Mouse (Mus musculus) neural tube, embryonic 11.5 days (tissue): ENCODE data around the gene Cct4. TPM values are rescaled to one million over a fixed set of nuclear protein-coding genes. Genes with fewer than 3 reads are reported as not detected.

Experiments
- ATAC-seq: fragments of 200-750 bp; cut with Nextera tagmentation; 2 replicates; pipeline ENCODE4 v1.8.0; 2017; ENCODE audit warnings: moderate number of reproducible peaks, mild to moderate bottlenecking, moderate TSS enrichment, moderate library complexity; ENCODE audit not compliant: insufficient read depth, low FRiP score, low TSS enrichment
- DNase-seq: peaks from one replicate; pipeline ENCODE4 v3.0.0-alpha.2; 2015; ENCODE audit warnings: low spot score
- H3K27ac ChIP-seq: fragments of 300-500 bp; sonication (generic); 2 replicates; pipeline ENCODE4 v1.5.1; 2014; ENCODE audit warnings: low read depth, mild to moderate bottlenecking, low read length
- H3K27me3 ChIP-seq: fragments of 300-500 bp; sonication (generic); 2 replicates; pipeline ENCODE4 v1.6.1; 2014; ENCODE audit warnings: mild to moderate bottlenecking, low read length, mixed read lengths; ENCODE audit not compliant: control insufficient read depth, insufficient read depth
- H3K36me3 ChIP-seq: fragments of 300-500 bp; sonication (generic); 2 replicates; pipeline ENCODE4 v1.6.1; 2014; ENCODE audit warnings: mild to moderate bottlenecking, low read length, moderate library complexity, mixed read lengths; ENCODE audit not compliant: control insufficient read depth, insufficient read depth
- H3K4me1 ChIP-seq: fragments of 300-500 bp; sonication (generic); 2 replicates; pipeline ENCODE4 v1.6.1; 2014; ENCODE audit warnings: low read length, mixed read lengths; ENCODE audit not compliant: control insufficient read depth, insufficient read depth
- H3K4me2 ChIP-seq: fragments of 300-500 bp; sonication (generic); 2 replicates; pipeline ENCODE4 v1.6.1; 2014; ENCODE audit warnings: low read depth, mild to moderate bottlenecking, moderate library complexity
- H3K4me3 ChIP-seq: fragments of 300-500 bp; sonication (generic); 2 replicates; pipeline ENCODE4 v1.5.1; 2014; ENCODE audit warnings: low read depth, low read length
- H3K9ac ChIP-seq: fragments of 300-500 bp; sonication (generic); 2 replicates; pipeline ENCODE4 v1.6.1; 2014; ENCODE audit warnings: mild to moderate bottlenecking, low read length
- H3K9me3 ChIP-seq: fragments of 300-500 bp; sonication (generic); 2 replicates; pipeline ENCODE4 v1.6.1; 2016; ENCODE audit warnings: low read length; ENCODE audit not compliant: control insufficient read depth
- WGBS: fragments of 180-500 bp; shearing (Covaris S2); extraction: QIAGEN DNeasy Blood & Tissue Kit; methylation state at CpG from one replicate; pipeline ENCODE4 v1.1.7; 2014; 5-methylcytosine and 5-hydroxymethylcytosine counted together
- polyA plus RNA-seq: library from polyadenylated mRNA; unstranded; fragments of >200 nt; fragmentation: Nextera tagmentation; extraction: Ambion mirVana; gene quantifications from 2 replicates; pipeline ENCODE4 v1.2.1, GENCODE M21; 2014

Cct4 gene
- polyA plus RNA-seq, 1 experiment from 2014 or later = 435 TPM

- no peak overlapping the region for H3K4me3 ChIP-seq
- no peaks in the 10 kb centered on the region for H3K4me1 ChIP-seq
- no peaks in the 10 kb centered on the region for H3K27me3 ChIP-seq
- no peaks in the 10 kb centered on the region for H3K9me3 ChIP-seq
- no peaks in the 10 kb centered on the region for H3K36me3 ChIP-seq
- H3K9ac ChIP-seq = no peak overlapping the region
- ATAC-seq = no peak
- DNase-seq = no peak
- H3K27ac ChIP-seq = no peak overlapping the region
- no peak overlapping the region for H3K4me2 ChIP-seq
- WGBS = 82% methylated on average over 4 of the region's 4 CpGs
Observed at GRCm38 (mm10) chr11:22965503-22965902, 24.8 kb upstream of the Cct4 start.

- Histone ChIP-seq H3K27ac (no peak overlapping the region), H3K9me3 (peaks cover 12% of the 10 kb centered on the region), H3K4me1 (no peaks in the 10 kb centered on the region), H3K4me2 (no peak overlapping the region), H3K36me3 (no peaks in the 10 kb centered on the region; the same call in 1 of the 2 replicates), H3K4me3 (no peak overlapping the region), H3K27me3 (no peaks in the 10 kb centered on the region), H3K9ac (no peak overlapping the region)
- no peak for ATAC-seq
- 73% methylated on average over 6 of the region's 6 CpGs for WGBS
- DNase-seq = no peak
Observed at GRCm38 (mm10) chr11:22969486-22969885, 20.8 kb upstream of the Cct4 start.

- no peak overlapping the region for H3K4me2 ChIP-seq
- no peak for DNase-seq
- no peaks in the 10 kb centered on the region; the same call in 1 of the 2 replicates for H3K36me3 ChIP-seq
Observed at GRCm38 (mm10) chr11:22970546-22970945, 19.8 kb upstream of the Cct4 start.

GRCm38 (mm10) chr11:22971835-22972709, 18.2 kb upstream of the Cct4 start, which contains the start of gene Zrsr1:
Gene Zrsr1 (plus strand): TSS chr11:22972005.
- DNase-seq (peak; percentile 60), ATAC-seq (peak; percentile 74)
- Histone ChIP-seq H3K27ac (no peak within 1 kb of the TSS), H3K9me3 (peaks cover 12% of the 10 kb centered on the region), H3K4me3 (peak within 1 kb of the TSS; percentile 40), H3K9ac (peak within 1 kb of the TSS; percentile 50), H3K36me3 (no peaks in the 10 kb centered on the region; the same call in 1 of the 2 replicates), H3K27me3 (no peaks in the 10 kb centered on the region), H3K4me2 (peak within 1 kb of the TSS; percentile 71), H3K4me1 (no peaks in the 10 kb centered on the region)
- WGBS = 41% methylated on average over 56 of the region's 56 CpGs

More at GRCm38 (mm10) chr11:22970546-22970945, 19.8 kb upstream of the Cct4 start:
- no peak for ATAC-seq
- H3K4me3 ChIP-seq = no peak overlapping the region
- H3K9me3 ChIP-seq = peaks cover 12% of the 10 kb centered on the region
- 100% methylated on average over 1 of the region's 1 CpGs for WGBS
- H3K27me3 ChIP-seq = no peaks in the 10 kb centered on the region
- no peak overlapping the region for H3K27ac ChIP-seq
- no peaks in the 10 kb centered on the region for H3K4me1 ChIP-seq
- no peak overlapping the region for H3K9ac ChIP-seq

- Histone ChIP-seq H3K4me3 (peak overlapping the region; percentile 40), H3K4me1 (no peaks in the 10 kb centered on the region), H3K27ac (no peak overlapping the region), H3K27me3 (no peaks in the 10 kb centered on the region), H3K9me3 (peaks cover 12% of the 10 kb centered on the region), H3K9ac (peak overlapping the region; percentile 52), H3K4me2 (peak overlapping the region; percentile 71), H3K36me3 (no peaks in the 10 kb centered on the region; the same call in 1 of the 2 replicates)
- 50% methylated on average over 44 of the region's 46 CpGs for WGBS
- DNase-seq (peak; percentile 78), ATAC-seq (peak; percentile 69)
Observed at GRCm38 (mm10) chr11:22972746-22973526, 17.4 kb upstream of the Cct4 start.

GRCm38 (mm10) chr11:22973599-22973998, 16.7 kb upstream of the Cct4 start:
- H3K9me3 ChIP-seq = peaks cover 12% of the 10 kb centered on the region
- H3K4me2 ChIP-seq = peak overlapping the region; percentile 50
- WGBS = 48% methylated on average over 14 of the region's 14 CpGs
- no peaks in the 10 kb centered on the region; the same call in 1 of the 2 replicates for H3K36me3 ChIP-seq
- H3K4me1 ChIP-seq = no peaks in the 10 kb centered on the region
- H3K4me3 ChIP-seq = peak overlapping the region; percentile 40
- H3K27ac ChIP-seq = no peak overlapping the region
- H3K27me3 ChIP-seq = no peaks in the 10 kb centered on the region
- DNase-seq (no peak), ATAC-seq (no peak)
- H3K9ac ChIP-seq = peak overlapping the region; percentile 52

GRCm38 (mm10) chr11:22978215-22978614, 12.1 kb upstream of the Cct4 start:
- Histone ChIP-seq H3K4me1 (peaks cover 6% of the 10 kb centered on the region), H3K27me3 (no peaks in the 10 kb centered on the region), H3K36me3 (no peaks in the 10 kb centered on the region; the same call in 1 of the 2 replicates), H3K4me3 (no peak overlapping the region), H3K4me2 (no peak overlapping the region), H3K9ac (no peak overlapping the region), H3K9me3 (no peaks in the 10 kb centered on the region), H3K27ac (no peak overlapping the region)
- 92% methylated on average over 3 of the region's 3 CpGs for WGBS
- DNase-seq (no peak), ATAC-seq (no peak)

- no peak overlapping the region for H3K4me3 ChIP-seq
- H3K4me2 ChIP-seq = no peak overlapping the region
- H3K9ac ChIP-seq = no peak overlapping the region
- ATAC-seq (no peak), DNase-seq (no peak)
- peaks cover 6% of the 10 kb centered on the region for H3K4me1 ChIP-seq
- H3K27ac ChIP-seq = no peak overlapping the region
- no peaks in the 10 kb centered on the region for H3K36me3 ChIP-seq
- 62% methylated on average over 1 of the region's 1 CpGs for WGBS
- H3K9me3 ChIP-seq = no peaks in the 10 kb centered on the region
- H3K27me3 ChIP-seq = no peaks in the 10 kb centered on the region
Observed at GRCm38 (mm10) chr11:22978711-22979110, 11.6 kb upstream of the Cct4 start.
